Mouse (Mus musculus): ENCODE results near the gene Slc35e3. TPM values are rescaled to one million over a fixed set of nuclear protein-coding genes. Genes with fewer than 3 reads are reported as not detected.

Gene Slc35e3
- polyA plus RNA-seq, 1 experiment from 2014 or later: 19.4 TPM

DNA sequence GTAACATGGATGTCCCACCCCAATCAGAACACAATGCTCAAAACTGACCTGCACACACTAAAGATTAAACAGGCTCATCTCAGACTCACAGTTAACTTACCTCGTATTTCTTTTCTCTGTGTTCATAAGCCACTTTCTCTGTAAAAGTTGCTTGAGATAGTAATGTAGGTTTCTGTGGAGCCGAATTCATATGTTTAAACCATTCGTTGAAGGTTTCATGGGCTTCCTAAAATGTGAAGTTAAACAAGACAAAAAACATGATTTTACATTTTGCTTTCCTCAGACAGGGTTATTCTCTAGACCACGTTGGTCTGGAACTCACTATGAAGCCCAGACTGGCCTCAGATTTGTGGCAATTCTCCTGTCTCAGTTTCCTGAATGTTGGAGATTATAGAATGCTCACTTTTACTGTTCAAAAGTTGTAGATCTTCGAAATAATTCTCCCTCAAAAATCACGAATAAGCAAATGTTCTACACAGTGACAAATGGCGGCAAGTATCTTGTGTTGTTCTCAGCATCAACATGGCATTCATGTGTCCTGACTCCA, 11.7 kb upstream of the Slc35e3 start:
- Histone ChIP-seq H3K27ac (replicated peaks) (no peak overlapping the region), H3K9me3 (ENCODE audit: control insufficient read depth, low read length) (no peaks in the 10 kb centered on the region), H3K4me1 (replicated peaks; ENCODE audit: control insufficient read depth, insufficient read depth) (no peaks in the 10 kb centered on the region), H3K9ac (ENCODE audit: low read length) (no peak overlapping the region), H3K4me2 (replicated peaks; ENCODE audit: low read depth) (no peak overlapping the region), H3K27me3 (ENCODE audit: control insufficient read depth, insufficient read depth, low read length) (no peaks in the 10 kb centered on the region), H3K4me3 (ENCODE audit: low read depth, low read length) (no peak overlapping the region), H3K36me3 (ENCODE audit: control insufficient read depth, insufficient read depth, low read length) (peaks cover 28% of the 10 kb centered on the region)
- DNase-seq (ENCODE audit: low spot score) (no peak), ATAC-seq (ENCODE audit: low FRiP score, low TSS enrichment) (no peak)
- 93% methylated on average over 7 of the region's 7 CpGs for WGBS
- TF ChIP-seq EP300 (optimal IDR thresholded peaks at IDR 0.05) (no peak), CTCF (IDR thresholded peaks at IDR 0.05; ENCODE audit: low read depth) (no peak)

DNA sequence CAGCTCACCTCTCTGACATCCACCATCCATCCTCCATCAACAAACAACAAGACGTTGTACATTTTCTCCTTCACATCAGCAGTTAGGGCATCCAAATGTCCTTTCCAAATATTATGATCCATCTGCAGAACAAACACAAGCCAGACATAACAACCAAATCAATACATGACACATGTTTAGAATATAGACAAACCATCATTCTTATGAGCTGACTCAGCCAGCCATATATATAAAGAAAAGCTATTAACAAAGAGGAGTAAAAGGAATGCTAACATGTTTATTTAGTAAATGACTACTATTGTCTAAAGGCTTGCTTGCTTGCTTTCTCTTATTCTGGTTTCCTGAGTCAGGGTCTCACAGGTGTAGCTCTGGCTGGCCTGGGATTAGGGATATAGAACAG, 11.1 kb upstream of the Slc35e3 start:
- no peak overlapping the region for H3K4me2 ChIP-seq (replicated peaks; ENCODE audit: low read depth)
- WGBS: 72% methylated on average over 1 of the region's 1 CpGs
- no peaks in the 10 kb centered on the region for H3K9me3 ChIP-seq (ENCODE audit: control insufficient read depth, low read length)
- no peaks in the 10 kb centered on the region for H3K27me3 ChIP-seq (ENCODE audit: control insufficient read depth, insufficient read depth, low read length)
- no peaks in the 10 kb centered on the region for H3K4me1 ChIP-seq (replicated peaks; ENCODE audit: control insufficient read depth, insufficient read depth)
- DNase-seq (ENCODE audit: low spot score) (no peak), ATAC-seq (ENCODE audit: low FRiP score, low TSS enrichment) (no peak)
- no peak for TF ChIP-seq CTCF (IDR thresholded peaks at IDR 0.05; ENCODE audit: low read depth)
- TF ChIP-seq EP300 (optimal IDR thresholded peaks at IDR 0.05): no peak
- peaks cover 28% of the 10 kb centered on the region for H3K36me3 ChIP-seq (ENCODE audit: control insufficient read depth, insufficient read depth, low read length)
- no peak overlapping the region for H3K4me3 ChIP-seq (ENCODE audit: low read depth, low read length)
- no peak overlapping the region for H3K9ac ChIP-seq (ENCODE audit: low read length)
- H3K27ac ChIP-seq (replicated peaks): no peak overlapping the region

DNA sequence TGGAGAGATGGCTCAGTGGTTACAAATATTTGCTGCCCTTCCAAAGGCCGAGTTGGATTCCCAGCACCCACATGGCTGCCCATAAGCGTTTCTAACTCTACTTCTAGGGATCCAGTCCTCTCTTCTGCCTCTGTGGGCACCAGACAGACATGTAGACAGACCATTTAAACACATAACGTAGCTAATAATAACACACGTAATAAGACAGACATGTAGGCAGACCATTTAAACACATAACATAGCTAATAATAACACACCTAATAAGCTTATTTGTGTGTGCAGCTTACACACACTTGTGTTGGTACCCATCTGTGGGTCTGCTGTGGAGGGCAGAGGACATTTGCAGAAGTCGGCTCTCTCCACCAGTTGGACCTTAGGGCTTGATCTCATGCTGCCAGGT, 10.6 kb upstream of the Slc35e3 start:
- Histone ChIP-seq H3K36me3 (ENCODE audit: control insufficient read depth, insufficient read depth, low read length) (peaks cover 28% of the 10 kb centered on the region), H3K4me3 (ENCODE audit: low read depth, low read length) (no peak overlapping the region), H3K27me3 (ENCODE audit: control insufficient read depth, insufficient read depth, low read length) (no peaks in the 10 kb centered on the region), H3K9me3 (ENCODE audit: control insufficient read depth, low read length) (no peaks in the 10 kb centered on the region), H3K4me2 (replicated peaks; ENCODE audit: low read depth) (no peak overlapping the region), H3K27ac (replicated peaks) (no peak overlapping the region), H3K9ac (ENCODE audit: low read length) (no peak overlapping the region), H3K4me1 (replicated peaks; ENCODE audit: control insufficient read depth, insufficient read depth) (no peaks in the 10 kb centered on the region)
- DNase-seq (ENCODE audit: low spot score) (no peak), ATAC-seq (ENCODE audit: low FRiP score, low TSS enrichment) (no peak)
- TF ChIP-seq CTCF (IDR thresholded peaks at IDR 0.05; ENCODE audit: low read depth) (no peak), EP300 (optimal IDR thresholded peaks at IDR 0.05) (no peak)
- WGBS: 95% methylated on average over 5 of the region's 5 CpGs

DNA sequence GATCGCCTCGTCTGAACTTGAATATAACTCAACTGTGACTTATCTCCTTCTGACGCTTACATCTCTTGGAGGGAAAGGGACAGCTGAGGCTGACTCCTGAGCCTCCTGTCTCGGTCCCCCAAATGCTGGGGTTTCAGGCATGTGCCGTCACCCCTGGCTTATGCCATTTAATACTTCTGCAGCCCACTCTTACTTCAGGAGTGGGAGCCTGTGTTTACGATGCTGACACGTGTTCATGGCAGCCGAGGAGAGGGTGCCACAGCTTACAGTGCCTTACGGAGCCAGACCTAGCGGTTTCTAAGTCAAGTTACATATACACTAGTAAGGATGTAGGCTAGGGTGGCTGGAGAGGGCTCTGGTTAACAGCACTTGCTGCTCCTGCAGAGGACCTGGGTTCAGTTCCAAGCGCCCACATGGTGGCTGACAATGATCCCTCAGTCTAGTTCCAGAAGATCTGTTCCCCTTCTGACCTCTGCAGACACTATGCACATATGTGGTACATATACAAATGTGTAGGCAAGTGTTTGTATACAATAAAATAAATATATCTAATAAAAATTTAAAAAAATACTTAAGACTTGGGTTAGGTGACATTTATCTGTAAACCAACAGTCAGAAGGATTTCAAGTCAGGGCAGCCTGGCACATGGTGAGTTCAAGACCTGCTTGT, 9.8 kb upstream of the Slc35e3 start:
- DNase-seq (ENCODE audit: low spot score) (no peak), ATAC-seq (ENCODE audit: low FRiP score, low TSS enrichment) (no peak)
- Histone ChIP-seq H3K36me3 (ENCODE audit: control insufficient read depth, insufficient read depth, low read length) (peaks cover 24% of the 10 kb centered on the region), H3K9ac (ENCODE audit: low read length) (no peak overlapping the region), H3K4me2 (replicated peaks; ENCODE audit: low read depth) (no peak overlapping the region), H3K9me3 (ENCODE audit: control insufficient read depth, low read length) (no peaks in the 10 kb centered on the region), H3K4me3 (ENCODE audit: low read depth, low read length) (no peak overlapping the region), H3K4me1 (replicated peaks; ENCODE audit: control insufficient read depth, insufficient read depth) (no peaks in the 10 kb centered on the region), H3K27me3 (ENCODE audit: control insufficient read depth, insufficient read depth, low read length) (no peaks in the 10 kb centered on the region), H3K27ac (replicated peaks) (no peak overlapping the region)
- TF ChIP-seq CTCF (IDR thresholded peaks at IDR 0.05; ENCODE audit: low read depth) (no peak), EP300 (optimal IDR thresholded peaks at IDR 0.05) (no peak)
- WGBS: 87% methylated on average over 11 of the region's 11 CpGs

DNA sequence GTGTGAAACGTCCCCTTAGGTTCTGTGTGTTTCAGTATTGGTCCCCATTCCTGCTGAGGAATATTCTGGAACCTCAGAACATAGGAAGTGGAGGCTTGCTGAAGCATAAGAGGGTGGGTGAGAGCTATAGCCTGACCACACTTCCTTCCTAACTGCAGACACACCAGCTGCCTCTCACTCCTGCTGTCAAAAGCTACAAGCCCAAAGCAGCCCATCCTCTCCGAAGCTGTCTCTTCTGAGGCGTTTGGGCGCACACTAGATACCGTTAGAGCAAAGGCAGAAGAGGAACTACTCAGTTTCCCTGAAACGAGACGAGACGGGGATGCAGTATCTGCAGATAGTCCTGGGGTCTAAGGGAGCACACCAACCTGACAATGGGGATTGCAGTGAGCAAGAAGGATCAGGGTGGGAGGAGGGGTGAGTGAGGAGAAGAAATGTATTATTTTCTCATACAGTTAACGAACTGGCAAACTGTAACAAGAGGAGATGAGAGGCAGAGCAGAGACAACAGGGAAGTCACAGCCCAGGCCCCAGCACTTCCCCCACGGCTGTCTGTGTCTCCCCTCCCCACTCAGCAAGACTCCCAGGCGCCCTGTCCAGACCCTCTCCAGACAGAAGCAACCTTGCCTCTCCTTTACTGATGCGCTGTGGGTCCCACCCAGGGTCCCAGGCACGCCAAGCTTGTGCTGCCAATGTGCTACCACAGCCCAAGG, 9.1 kb upstream of the Slc35e3 start:
- ATAC-seq (ENCODE audit: low FRiP score, low TSS enrichment) (no peak), DNase-seq (ENCODE audit: low spot score) (no peak)
- no peak overlapping the region for H3K27ac ChIP-seq (replicated peaks)
- no peak overlapping the region for H3K4me3 ChIP-seq (ENCODE audit: low read depth, low read length)
- peaks cover 24% of the 10 kb centered on the region for H3K36me3 ChIP-seq (ENCODE audit: control insufficient read depth, insufficient read depth, low read length)
- no peak overlapping the region for H3K4me2 ChIP-seq (replicated peaks; ENCODE audit: low read depth)
- no peak overlapping the region for H3K9ac ChIP-seq (ENCODE audit: low read length)
- WGBS: 88% methylated on average over 13 of the region's 13 CpGs
- H3K9me3 ChIP-seq (ENCODE audit: control insufficient read depth, low read length): no peaks in the 10 kb centered on the region
- no peaks in the 10 kb centered on the region for H3K27me3 ChIP-seq (ENCODE audit: control insufficient read depth, insufficient read depth, low read length)
- no peak for TF ChIP-seq EP300 (optimal IDR thresholded peaks at IDR 0.05)
- no peak for TF ChIP-seq CTCF (IDR thresholded peaks at IDR 0.05; ENCODE audit: low read depth)
- no peaks in the 10 kb centered on the region for H3K4me1 ChIP-seq (replicated peaks; ENCODE audit: control insufficient read depth, insufficient read depth)

DNA sequence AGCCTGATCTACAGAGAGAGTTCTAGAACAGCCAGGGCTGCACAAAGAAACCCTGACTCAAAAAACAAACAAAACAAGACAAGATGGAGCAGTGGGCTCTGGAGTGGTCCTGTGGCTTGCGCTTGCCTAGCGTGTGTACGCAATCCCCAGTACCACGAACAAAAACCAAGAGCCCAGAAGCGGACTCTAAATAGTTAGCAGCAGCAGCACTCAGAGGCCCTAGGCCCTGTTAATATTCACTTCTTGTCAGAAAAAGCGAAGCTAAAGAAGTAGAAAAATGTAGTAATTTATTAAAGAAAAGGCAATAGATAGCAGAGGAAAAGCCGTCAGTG, 8.4 kb upstream of the Slc35e3 start:
- no peaks in the 10 kb centered on the region for H3K9me3 ChIP-seq (ENCODE audit: control insufficient read depth, low read length)
- H3K4me1 ChIP-seq (replicated peaks; ENCODE audit: control insufficient read depth, insufficient read depth): no peaks in the 10 kb centered on the region
- DNase-seq (ENCODE audit: low spot score) (no peak), ATAC-seq (ENCODE audit: low FRiP score, low TSS enrichment) (no peak)
- H3K9ac ChIP-seq (ENCODE audit: low read length): no peak overlapping the region
- TF ChIP-seq EP300 (optimal IDR thresholded peaks at IDR 0.05) (no peak), CTCF (IDR thresholded peaks at IDR 0.05; ENCODE audit: low read depth) (no peak)
- H3K27ac ChIP-seq (replicated peaks): no peak overlapping the region
- peaks cover 25% of the 10 kb centered on the region for H3K36me3 ChIP-seq (ENCODE audit: control insufficient read depth, insufficient read depth, low read length)
- H3K27me3 ChIP-seq (ENCODE audit: control insufficient read depth, insufficient read depth, low read length): no peaks in the 10 kb centered on the region
- no peak overlapping the region for H3K4me3 ChIP-seq (ENCODE audit: low read depth, low read length)
- H3K4me2 ChIP-seq (replicated peaks; ENCODE audit: low read depth): no peak overlapping the region
- 90% methylated on average over 7 of the region's 7 CpGs for WGBS

Data from stomach, postnatal 0 days (tissue).